Mouse (Mus musculus): ENCODE data around the gene Zfp786.

GRCm38 (mm10) chr6:47842337-47842736 is 11.7 kb upstream of the Zfp786 start:
- no peak for TF ChIP-seq CTCF (IDR thresholded peaks at IDR 0.05; ENCODE audit: low read depth)
- no peak for TF ChIP-seq EP300 (IDR thresholded peaks at IDR 0.05; ENCODE audit: low read depth)
